Mouse (Mus musculus) heart, adult 2 months (tissue): Measurements from ENCODE around the gene Tnfrsf25. TPM values are rescaled to one million over a fixed set of nuclear protein-coding genes. Genes with fewer than 3 reads are reported as not detected.

ENCODE experiments used
- DNase-seq, 2 experiments: peaks; one replicate each; pipeline ENCODE4 v3.0.0; 2021
- H3K27ac ChIP-seq: fragments of 200-600 bp; 2 replicates; pipeline ENCODE4 v1.8.1; 2022
- H3K27me3 ChIP-seq: fragments of 200-500 bp; 2 replicates; pipeline ENCODE4 v1.6.1; 2012; ENCODE audit warnings: mild to moderate bottlenecking, low read length, inconsistent platforms, mixed read lengths; ENCODE audit not compliant: control insufficient read depth, insufficient read depth
- H3K36me3 ChIP-seq: fragments of 200-500 bp; 2 replicates; pipeline ENCODE4 v1.6.1; 2012; ENCODE audit warnings: low read length, inconsistent platforms; ENCODE audit not compliant: control insufficient read depth, insufficient read depth
- H3K4me1 ChIP-seq: fragments of 200-500 bp; 2 replicates; pipeline ENCODE4 v1.6.1; 2011; ENCODE audit warnings: low read length; ENCODE audit not compliant: control insufficient read depth, insufficient read depth
- H3K4me3 ChIP-seq: fragments of 200-600 bp; 2 replicates; pipeline ENCODE4 v1.8.1; 2022
- H3K79me2 ChIP-seq: fragments of 200-500 bp; replicated peaks from 2 replicates; pipeline ENCODE4 v1.6.1; 2012; ENCODE audit warnings: mild to moderate bottlenecking, inconsistent platforms, low read length, moderate library complexity, mixed read lengths; ENCODE audit not compliant: control insufficient read depth, insufficient read depth
- H3K9ac ChIP-seq: fragments of 200-500 bp; 2 replicates; pipeline ENCODE4 v1.6.1; 2012; ENCODE audit warnings: low read depth, mild to moderate bottlenecking, control low read depth, inconsistent platforms, low read length, mixed read lengths
- CTCF ChIP-seq: fragments of 200-600 bp; IDR thresholded peaks from 2 replicates; pipeline ENCODE4 v1.8.1; 2022; ENCODE audit warnings: antibody characterized with exemption, mild to moderate bottlenecking, moderate library complexity
- EP300 ChIP-seq: fragments of 200-500 bp; IDR thresholded peaks from 2 replicates; pipeline ENCODE4 v1.6.1; 2011; ENCODE audit warnings: low read depth, low read length, control low read depth; ENCODE audit not compliant: insufficient read depth
- POLR2A ChIP-seq: fragments of 200-500 bp; IDR thresholded peaks from 2 replicates; pipeline ENCODE4 v1.6.1; 2011; ENCODE audit warnings: mild to moderate bottlenecking, low read depth, low read length, control low read depth; ENCODE audit not compliant: insufficient read depth
- WGBS: fragments of 180-500 bp; shearing (Covaris S2); methylation state at CpG from one replicate; pipeline ENCODE4 v1.1.7; 2018; 5-methylcytosine and 5-hydroxymethylcytosine counted together
- intact Hi-C: fragments of 180-260 bp; cut with DNase I; formaldehyde crosslinking; loops from one replicate; pipeline ENCODE4 v1.15.1; 2025
- polyA plus RNA-seq: library from polyadenylated mRNA; depleted of rRNA; stranded (reverse); fragments of >200 nt; gene quantifications from 2 replicates; pipeline ENCODE4 v1.2.3, GENCODE M21; 2012
- total RNA-seq, 2 experiments: library from RNA; stranded (reverse); gene quantifications; 2 replicates each; pipeline ENCODE4 v1.2.3; 2021

Tnfrsf25 gene
- total and polyA plus RNA-seq, 3 experiments = 1.4 to 6.1 (median 2.4) TPM

- peak in 1 of 2 experiments; percentile 64 for DNase-seq
These were observed 3.9 kb downstream of the Tnfrsf25 start for GRCm38 (mm10) chr4:152119396-152120292.

DNA sequence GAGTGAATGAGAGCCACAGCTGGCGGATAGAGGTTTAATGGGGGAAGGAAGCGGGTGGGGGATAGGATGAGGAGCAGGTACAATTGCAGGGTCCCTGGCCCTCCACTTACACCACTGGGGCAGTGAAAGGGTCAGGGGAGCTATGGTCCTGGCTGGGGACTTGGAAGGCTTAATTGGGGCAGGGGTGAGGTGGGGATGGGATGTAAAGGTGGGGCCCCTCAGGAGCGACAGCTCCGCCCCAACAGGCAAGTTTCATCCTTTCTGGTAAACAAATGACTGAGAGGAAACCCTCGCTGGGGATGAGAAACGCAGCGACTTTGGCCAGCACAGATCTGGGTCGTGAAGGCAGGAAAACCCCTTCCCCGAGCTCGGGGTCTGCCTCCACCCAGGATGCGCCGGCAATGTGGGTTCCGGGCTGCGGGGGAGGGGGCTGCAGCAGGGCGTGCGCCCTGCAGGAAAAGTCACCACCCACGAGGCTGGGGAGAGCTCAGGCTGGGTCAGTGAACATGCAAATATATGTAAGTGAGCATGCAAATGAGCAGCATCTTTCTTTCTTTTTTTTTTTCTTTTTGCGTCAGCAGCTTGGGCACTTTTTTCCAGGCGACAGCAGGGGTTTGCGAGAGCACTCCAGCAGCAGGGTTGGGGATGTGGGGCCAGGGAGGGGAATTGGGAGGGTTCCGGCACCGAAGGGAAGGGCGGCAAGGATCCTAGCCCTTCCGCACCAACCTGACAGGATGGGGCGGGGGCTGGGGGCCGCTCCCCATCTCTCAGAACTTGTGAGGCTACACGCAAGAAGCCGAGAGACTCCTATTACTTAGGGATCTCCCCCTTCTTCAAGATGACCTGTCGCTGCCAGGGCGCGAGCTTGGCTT is 4.8 kb downstream of the Tnfrsf25 start:
- Histone ChIP-seq H3K4me3 (peak overlapping the region; percentile 27), H3K27me3 (peaks cover 6% of the 10 kb centered on the region), H3K9ac (peak overlapping the region; percentile 44), H3K27ac (no peak overlapping the region), H3K4me1 (peaks cover 4% of the 10 kb centered on the region), H3K36me3 (no peaks in the 10 kb centered on the region), H3K79me2 (no peaks in the 10 kb centered on the region)
- intact Hi-C loops = no loop called here
- TF ChIP-seq POLR2A (no peak), CTCF (no peak), EP300 (no peak)
- DNase-seq = peak in 1 of 2 experiments; percentile 41
- WGBS = 7% methylated on average over 31 of the region's 31 CpGs

More at GRCm38 (mm10) chr4:152119396-152120292, 3.9 kb downstream of the Tnfrsf25 start:
- Histone ChIP-seq H3K27ac (no peak overlapping the region; the same call in 1 of the 2 replicates), H3K4me1 (peaks cover 6% of the 10 kb centered on the region), H3K79me2 (no peaks in the 10 kb centered on the region), H3K27me3 (peaks cover 6% of the 10 kb centered on the region), H3K4me3 (no peak overlapping the region), H3K36me3 (peaks cover 2% of the 10 kb centered on the region; the same call in 1 of the 2 replicates), H3K9ac (no peak overlapping the region)
- TF ChIP-seq EP300 (no peak), CTCF (peak; percentile 75)
- intact Hi-C loops = no loop called here
- WGBS = 31% methylated on average over 39 of the region's 39 CpGs

GRCm38 (mm10) chr4:152121183-152121505 is 5.4 kb downstream of the Tnfrsf25 start:
- Histone ChIP-seq H3K36me3 (no peaks in the 10 kb centered on the region), H3K27me3 (peaks cover 5% of the 10 kb centered on the region; the same call in 1 of the 2 replicates), H3K79me2 (no peaks in the 10 kb centered on the region), H3K9ac (peak overlapping the region; percentile 44), H3K4me3 (no peak overlapping the region; the same call in 1 of the 2 replicates), H3K27ac (no peak overlapping the region), H3K4me1 (peaks cover 4% of the 10 kb centered on the region)
- TF ChIP-seq CTCF (no peak), POLR2A (no peak), EP300 (no peak)
- DNase-seq = no peak
- 5% methylated on average over 12 of the region's 12 CpGs for WGBS
- intact Hi-C loops = no loop called here

- 27% methylated on average over 13 of the region's 13 CpGs for WGBS
- no peaks in the 10 kb centered on the region for H3K36me3 ChIP-seq
- no peak overlapping the region for H3K27ac ChIP-seq
- intact Hi-C loops = no loop called here
- no peak for DNase-seq
- H3K4me3 ChIP-seq = no peak overlapping the region
- no peaks in the 10 kb centered on the region for H3K79me2 ChIP-seq
- no peak for TF ChIP-seq CTCF
- TF ChIP-seq EP300 = no peak
- no peak for TF ChIP-seq POLR2A
- H3K27me3 ChIP-seq = peaks cover 5% of the 10 kb centered on the region; the same call in 1 of the 2 replicates
- H3K4me1 ChIP-seq = peaks cover 4% of the 10 kb centered on the region
- no peak overlapping the region for H3K9ac ChIP-seq
These were observed 8.7 kb downstream of the Tnfrsf25 start for GRCm38 (mm10) chr4:152124361-152124961.

GRCm38 (mm10) chr4:152125161-152126025 is 9.7 kb downstream of the Tnfrsf25 start:
- Histone ChIP-seq H3K4me3 (peak overlapping the region; percentile 62), H3K79me2 (no peaks in the 10 kb centered on the region), H3K36me3 (no peaks in the 10 kb centered on the region), H3K27me3 (peaks cover 3% of the 10 kb centered on the region; the same call in 1 of the 2 replicates), H3K4me1 (peaks cover 2% of the 10 kb centered on the region), H3K9ac (peak overlapping the region; percentile 65), H3K27ac (peak overlapping the region; percentile 49)
- WGBS = 8% methylated on average over 56 of the region's 56 CpGs
- intact Hi-C loops = no loop called here
- DNase-seq = peak; percentile 82 to 86
- no peak for TF ChIP-seq CTCF
- no peak for TF ChIP-seq EP300
- TF ChIP-seq POLR2A = no peak
